Mouse (Mus musculus): ENCODE measurements around the gene Lin52.
A peak's percentile ranks its signal among the peaks of the same experiment; 100 is the strongest.
"Not testable (repeated sequence)": the region's sequence is repeated elsewhere in the genome, so short reads cannot be mapped to it uniquely, and the experiment has no call there.

The Lin52 gene

DNA sequence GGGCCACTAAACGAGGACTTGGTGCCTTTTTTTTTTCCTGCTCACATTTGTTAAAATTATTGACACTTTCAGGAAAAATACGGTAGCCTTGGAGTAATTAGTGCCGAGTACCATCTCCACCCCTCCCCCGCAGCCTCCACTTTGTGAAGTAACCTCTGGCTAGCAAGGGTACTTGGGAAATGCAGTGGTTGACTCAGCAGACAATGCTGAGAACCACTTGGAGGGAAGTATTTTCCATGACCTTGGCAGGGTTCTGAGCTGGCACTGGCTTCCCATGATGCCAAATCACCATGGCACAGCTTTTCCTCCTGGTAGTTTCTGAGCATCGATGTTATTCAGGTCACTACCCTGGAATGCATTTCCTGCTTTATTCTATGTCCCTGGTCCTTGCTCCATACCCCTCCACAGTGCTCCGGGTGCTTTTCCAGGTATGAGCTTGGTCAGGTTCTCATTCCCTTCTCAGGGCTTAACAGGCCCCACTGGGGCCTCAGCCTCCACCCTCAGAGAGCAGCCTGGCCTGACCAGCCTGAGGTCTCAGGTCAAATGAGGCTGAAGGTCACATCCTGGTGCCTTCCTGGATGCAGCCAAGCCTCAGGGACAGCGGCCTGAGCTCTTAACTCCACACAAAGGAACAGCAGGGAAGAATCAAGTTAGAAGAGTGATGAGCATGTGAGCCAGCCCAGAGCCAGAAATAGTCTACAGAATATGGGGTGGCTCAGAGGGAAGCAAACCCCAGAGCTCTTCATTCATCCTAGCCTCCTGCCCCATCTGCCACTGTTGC, 82.7 kb downstream of the Lin52 start:
- no peak for DNase-seq (ENCODE audit: extremely low spot score, low spot score)

DNA sequence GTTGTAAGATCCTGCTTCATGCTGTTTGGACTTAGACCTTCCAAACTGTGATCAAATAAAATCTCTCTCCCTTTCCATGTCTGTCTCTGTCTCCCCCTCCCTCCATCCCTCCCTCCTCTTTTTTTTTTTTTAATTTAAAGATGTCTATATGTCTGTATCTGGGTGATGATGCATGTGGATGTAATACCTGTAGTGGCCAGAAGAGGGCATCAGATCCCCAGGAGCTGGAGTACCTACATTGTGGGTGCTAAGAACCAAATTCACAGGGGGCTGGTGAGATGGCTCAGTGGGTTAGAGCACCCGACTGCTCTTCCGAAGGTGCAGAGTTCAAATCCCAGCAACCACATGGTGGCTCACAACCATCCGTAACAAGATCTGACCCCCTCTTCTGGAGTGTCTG, 88.3 kb downstream of the Lin52 start:
- not testable (repeated sequence) for DNase-seq (ENCODE audit: extremely low spot score, low spot score)

DNA sequence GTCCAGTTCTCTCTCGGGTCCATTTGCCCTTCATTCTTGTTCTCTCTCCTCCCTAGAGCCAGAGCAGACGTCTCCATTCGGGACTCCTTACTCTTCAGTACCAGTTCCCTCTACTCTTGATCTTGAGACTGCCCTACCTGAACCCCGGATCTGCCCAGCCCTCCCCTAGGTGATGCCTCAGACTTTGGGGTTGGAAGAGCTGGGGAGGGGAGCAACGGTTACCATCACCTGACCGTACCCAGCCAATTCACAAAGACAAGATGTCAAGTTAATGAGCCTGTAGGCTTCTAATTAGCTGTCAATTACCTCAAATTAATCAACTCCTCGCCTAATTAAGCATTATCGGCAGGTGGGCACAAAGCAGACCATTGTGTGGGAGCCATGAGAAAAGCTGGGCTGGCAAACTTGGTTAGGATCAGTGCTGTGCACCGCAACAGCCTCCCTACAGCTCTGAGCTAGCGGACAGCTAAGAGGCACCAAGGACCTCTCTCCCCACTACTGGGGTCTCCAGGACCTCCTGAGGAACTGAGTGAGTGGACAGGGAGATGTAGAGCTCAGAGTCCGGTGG, 90.3 kb downstream of the Lin52 start:
- no peak for DNase-seq (ENCODE audit: extremely low spot score, low spot score)

- DNase-seq (ENCODE audit: extremely low spot score, low spot score): peak; percentile 82
Measured at GRCm38 (mm10) chr12:84546028-84546427, 94.8 kb downstream of the Lin52 start.

- no peak for DNase-seq (ENCODE audit: extremely low spot score, low spot score)
Measured at GRCm38 (mm10) chr12:84546577-84547085, 95.4 kb downstream of the Lin52 start.

DNA sequence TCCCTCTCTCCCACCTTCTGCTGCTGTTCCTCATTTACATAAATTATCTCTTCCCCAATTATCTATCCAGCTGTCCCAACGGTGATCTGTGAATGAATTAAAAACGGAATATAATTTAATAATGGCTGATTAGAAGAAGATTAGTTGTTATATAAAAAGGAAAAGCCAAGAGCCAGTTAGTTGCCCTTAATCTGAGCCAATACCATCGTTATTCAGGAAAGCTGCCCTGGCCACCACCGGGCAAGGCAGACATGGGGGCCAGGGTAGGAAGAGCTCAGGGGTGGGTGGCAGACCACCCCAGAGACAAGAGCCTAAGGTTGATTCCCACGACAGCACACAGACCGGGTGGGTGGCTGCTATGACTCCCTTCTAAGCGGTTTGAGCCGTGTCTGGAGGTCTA, 97.0 kb downstream of the Lin52 start:
- no peak for DNase-seq (ENCODE audit: extremely low spot score, low spot score)

DNA sequence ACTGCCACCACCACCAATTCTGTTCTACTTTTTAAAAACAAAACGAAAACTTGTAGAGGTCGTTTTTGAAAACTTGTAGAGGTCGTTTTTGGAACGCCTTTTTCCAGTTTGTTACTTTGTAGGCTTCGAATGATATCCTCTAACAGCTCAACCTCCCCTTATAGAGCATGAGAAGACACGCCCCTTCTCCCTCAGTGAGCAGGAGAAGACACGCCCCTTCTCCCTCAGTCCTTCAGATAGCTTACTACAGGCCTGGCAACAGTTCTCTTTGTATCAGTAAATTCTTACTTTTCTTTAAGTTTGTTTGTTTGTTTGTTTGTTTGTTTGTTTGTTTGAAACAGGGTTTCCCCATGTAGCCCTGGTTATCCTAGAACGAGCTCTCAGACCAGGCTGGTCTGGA, 104.0 kb downstream of the Lin52 start:
- no peak for DNase-seq (ENCODE audit: extremely low spot score, low spot score)

- DNase-seq (ENCODE audit: extremely low spot score, low spot score): no peak
Measured at GRCm38 (mm10) chr12:84562558-84562957, 111.3 kb downstream of the Lin52 start.

DNA sequence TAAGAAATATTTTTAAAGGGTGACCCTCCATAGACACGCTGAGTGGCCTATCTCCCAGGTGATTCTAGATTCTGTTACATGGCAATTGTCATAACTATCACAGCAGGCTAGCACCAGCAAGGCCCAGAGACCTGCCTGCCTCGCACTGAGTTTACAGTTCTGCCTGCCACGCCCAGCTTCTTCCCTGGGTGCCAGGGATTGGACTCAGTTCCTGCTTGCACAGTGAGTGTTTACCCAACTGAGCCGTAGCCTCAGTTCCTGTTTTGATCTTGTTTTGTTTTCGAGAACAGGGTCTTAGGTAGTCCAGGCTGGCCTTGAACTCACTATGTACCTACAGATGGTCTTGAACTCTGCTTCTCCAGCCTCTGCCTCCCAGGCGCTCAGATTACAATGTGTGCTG, 116.4 kb downstream of the Lin52 start:
- DNase-seq (ENCODE audit: extremely low spot score, low spot score): no peak

DNA sequence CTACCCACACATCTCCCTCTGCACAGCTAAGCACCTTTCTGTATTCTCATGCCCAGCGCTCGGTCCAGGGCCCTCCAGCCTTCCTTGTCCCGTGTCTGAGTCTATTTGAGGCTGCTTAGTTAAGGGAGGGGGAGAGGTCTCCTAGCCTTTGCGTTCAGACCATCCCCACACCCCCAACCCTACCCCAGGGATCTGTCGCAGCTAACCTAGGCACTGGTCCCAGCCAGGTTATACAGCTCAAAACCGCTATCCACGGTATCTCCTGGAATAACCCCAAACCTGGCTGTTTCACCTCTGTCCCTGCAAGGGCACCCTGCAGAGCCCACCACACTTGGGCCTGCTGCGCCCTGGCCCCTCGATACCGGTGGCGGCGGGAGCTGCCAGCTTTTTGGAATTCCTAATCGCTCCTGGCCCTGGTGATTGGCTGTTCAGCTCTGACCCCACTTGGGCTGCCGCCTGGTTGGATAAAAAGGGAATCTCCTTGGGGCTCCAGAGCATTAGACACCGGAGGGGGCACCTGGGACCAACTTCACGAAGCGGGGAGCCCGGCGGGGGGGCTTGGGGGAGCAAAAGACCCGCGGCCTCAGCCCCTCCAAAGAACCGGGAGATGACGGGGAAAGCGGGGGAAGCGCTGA, 118.2 kb downstream of the Lin52 start, which contains the start of gene Vsx2:
TSS of gene Vsx2 (plus strand) at position 427 of the 635 bp plus-strand sequence.
- DNase-seq (ENCODE audit: extremely low spot score, low spot score): peak; percentile 55

GRCm38 (mm10) chr12:84569976-84570693, 118.9 kb downstream of the Lin52 start:
- peak; percentile 64 for DNase-seq (ENCODE audit: extremely low spot score, low spot score)

DNA sequence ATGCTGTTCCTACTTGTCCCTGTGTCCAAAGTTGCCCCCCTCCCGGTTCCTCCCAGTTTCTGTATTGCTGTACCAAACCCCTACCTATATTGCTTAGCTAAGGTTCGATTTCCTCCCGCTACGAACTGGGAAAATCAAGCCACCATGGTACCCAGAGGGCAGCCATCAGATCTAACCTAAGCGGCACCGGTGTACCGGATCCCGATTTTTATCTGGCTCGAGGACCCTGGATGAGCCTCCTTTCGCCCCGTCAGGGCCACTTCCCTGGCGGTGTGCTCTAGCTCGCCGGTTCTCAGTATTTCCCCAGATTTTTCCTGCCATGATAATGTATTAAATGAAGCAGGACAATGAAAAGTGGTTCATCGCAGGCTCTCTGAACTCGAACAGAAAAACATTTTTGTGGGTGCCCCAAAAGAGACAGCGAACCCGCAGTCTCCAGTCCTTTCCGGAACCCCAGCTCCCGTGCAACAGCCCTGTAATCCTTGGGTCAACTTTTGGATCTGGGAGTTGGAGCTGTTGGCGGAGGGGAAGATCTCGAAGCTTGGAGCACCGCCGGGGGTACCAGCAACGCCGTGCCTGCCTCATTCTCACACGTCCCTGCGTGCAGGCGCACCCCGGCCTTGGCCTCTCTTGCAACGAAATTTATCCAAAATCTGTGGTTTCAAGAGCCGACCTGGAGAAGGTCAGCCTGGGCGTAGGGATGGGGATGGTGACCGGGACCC, 119.6 kb downstream of the Lin52 start:
- peak; percentile 54 for DNase-seq (ENCODE audit: extremely low spot score, low spot score)

DNA sequence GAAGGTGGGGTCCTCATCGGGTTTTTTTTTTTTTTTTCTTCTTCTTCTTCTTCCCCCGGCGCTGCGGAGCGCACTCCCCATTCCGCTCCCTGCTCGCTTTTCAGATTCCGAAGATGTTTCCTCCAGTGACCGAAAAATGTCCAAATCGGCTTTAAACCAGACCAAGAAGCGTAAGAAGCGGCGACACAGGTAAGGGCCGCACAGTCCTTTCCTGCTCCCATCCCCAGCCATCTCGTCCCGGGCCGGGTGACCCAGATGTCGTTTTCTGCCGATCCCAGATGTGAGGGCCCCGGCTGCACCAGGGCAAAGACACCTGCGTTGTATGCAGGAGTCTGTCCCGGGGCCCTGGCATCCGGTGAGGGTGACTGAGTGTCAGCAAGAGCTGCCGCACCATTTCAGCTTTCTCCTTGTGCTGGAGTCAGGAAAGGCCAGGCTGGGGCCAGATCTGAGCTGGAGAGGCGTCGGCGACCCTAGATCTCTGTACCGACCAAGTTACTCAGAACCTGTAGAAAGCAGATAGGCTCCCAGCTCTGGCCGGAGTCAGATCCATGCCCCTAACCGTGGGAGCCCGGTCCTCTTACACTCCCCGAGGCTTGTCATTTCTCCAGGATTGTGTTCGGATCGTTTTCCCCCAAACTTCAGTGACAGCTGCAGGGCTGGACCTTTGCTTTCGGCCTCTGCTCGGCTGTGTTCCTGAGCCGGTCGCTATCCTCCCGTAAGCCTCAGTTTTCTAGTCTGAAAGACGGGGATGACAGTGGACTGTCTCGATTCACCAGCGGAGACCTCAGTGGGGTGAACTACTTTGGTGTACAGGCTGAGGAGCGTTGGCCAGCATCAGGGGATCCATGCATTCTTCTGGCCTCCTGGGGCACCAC, 120.5 kb downstream of the Lin52 start:
- peak; percentile 62 for DNase-seq (ENCODE audit: extremely low spot score, low spot score)

GRCm38 (mm10) chr12:84572341-84572720, 121.1 kb downstream of the Lin52 start:
- DNase-seq (ENCODE audit: extremely low spot score, low spot score): peak; percentile 40

GRCm38 (mm10) chr12:84573094-84573493, 121.9 kb downstream of the Lin52 start:
- no peak for DNase-seq (ENCODE audit: extremely low spot score, low spot score)

GRCm38 (mm10) chr12:84577768-84578439, 126.7 kb downstream of the Lin52 start:
- DNase-seq (ENCODE audit: extremely low spot score, low spot score): no peak

- DNase-seq (ENCODE audit: extremely low spot score, low spot score): no peak
Measured at GRCm38 (mm10) chr12:84578440-84578770, 127.2 kb downstream of the Lin52 start.

DNA sequence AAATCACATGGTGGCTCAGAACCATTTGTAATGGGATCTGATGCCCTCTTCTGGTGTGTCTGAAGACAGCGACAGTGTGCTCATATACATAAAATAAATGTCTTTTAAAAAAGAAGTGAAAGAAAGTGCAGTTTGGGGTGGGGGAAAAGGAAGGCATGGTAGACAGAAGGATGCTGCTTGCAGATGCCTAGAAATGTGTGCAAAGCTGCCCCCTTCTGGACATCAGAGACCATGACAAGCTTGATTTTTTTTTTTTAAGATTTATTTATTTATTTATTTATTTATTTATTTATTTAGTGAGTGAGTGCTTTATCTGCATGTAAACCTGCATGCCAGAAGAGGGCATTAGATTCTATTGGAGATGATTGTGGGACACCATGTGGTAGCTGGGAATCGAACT, 130.1 kb downstream of the Lin52 start:
- no peak for DNase-seq (ENCODE audit: extremely low spot score, low spot score)

Measured in neural tube, embryonic 10.5 days (tissue).